Mouse (Mus musculus): ENCODE results near the gene Lingo1. TPM values are rescaled to one million over a fixed set of nuclear protein-coding genes. Genes with fewer than 3 reads are reported as not detected.

Lingo1 gene
- polyA plus RNA-seq, 1 experiment: not detected

- Histone ChIP-seq H3K4me1 (ENCODE audit: control insufficient read depth, insufficient read depth, low read length) (no peaks in the 10 kb centered on the region), H3K4me3 (ENCODE audit: insufficient read depth, low read length) (no peak overlapping the region), H3K27ac (ENCODE audit: insufficient read depth, low read depth, low read length) (no peak overlapping the region)
- no peak for TF ChIP-seq POLR2A (IDR thresholded peaks at IDR 0.05; ENCODE audit: borderline replicate concordance, low read depth, low read length)
- no peak for TF ChIP-seq CTCF (IDR thresholded peaks at IDR 0.05; ENCODE audit: low read depth, low read length)
These were observed 184.1 kb downstream of the Lingo1 start for GRCm38 (mm10) chr9:56611912-56612797.

- Histone ChIP-seq H3K4me3 (ENCODE audit: insufficient read depth, low read length) (no peak overlapping the region), H3K4me1 (ENCODE audit: control insufficient read depth, insufficient read depth, low read length) (no peaks in the 10 kb centered on the region), H3K27ac (ENCODE audit: insufficient read depth, low read depth, low read length) (no peak overlapping the region)
- no peak for TF ChIP-seq POLR2A (IDR thresholded peaks at IDR 0.05; ENCODE audit: borderline replicate concordance, low read depth, low read length)
- no peak for TF ChIP-seq CTCF (IDR thresholded peaks at IDR 0.05; ENCODE audit: low read depth, low read length)
These were observed 185.3 kb downstream of the Lingo1 start for GRCm38 (mm10) chr9:56610955-56611354.

GRCm38 (mm10) chr9:56610466-56610865 is 185.8 kb downstream of the Lingo1 start:
- Histone ChIP-seq H3K4me1 (ENCODE audit: control insufficient read depth, insufficient read depth, low read length) (no peaks in the 10 kb centered on the region), H3K27ac (ENCODE audit: insufficient read depth, low read depth, low read length) (no peak overlapping the region), H3K4me3 (ENCODE audit: insufficient read depth, low read length) (no peak overlapping the region)
- TF ChIP-seq CTCF (IDR thresholded peaks at IDR 0.05; ENCODE audit: low read depth, low read length): no peak
- TF ChIP-seq POLR2A (IDR thresholded peaks at IDR 0.05; ENCODE audit: borderline replicate concordance, low read depth, low read length): no peak

GRCm38 (mm10) chr9:56609486-56609885 is 186.8 kb downstream of the Lingo1 start:
- no peak overlapping the region for H3K4me3 ChIP-seq (ENCODE audit: insufficient read depth, low read length)
- H3K27ac ChIP-seq (ENCODE audit: insufficient read depth, low read depth, low read length): no peak overlapping the region
- no peaks in the 10 kb centered on the region for H3K4me1 ChIP-seq (ENCODE audit: control insufficient read depth, insufficient read depth, low read length)
- TF ChIP-seq CTCF (IDR thresholded peaks at IDR 0.05; ENCODE audit: low read depth, low read length) (no peak), POLR2A (IDR thresholded peaks at IDR 0.05; ENCODE audit: borderline replicate concordance, low read depth, low read length) (no peak)

GRCm38 (mm10) chr9:56608691-56609351 is 187.4 kb downstream of the Lingo1 start:
- no peak for TF ChIP-seq CTCF (IDR thresholded peaks at IDR 0.05; ENCODE audit: low read depth, low read length)
- TF ChIP-seq POLR2A (IDR thresholded peaks at IDR 0.05; ENCODE audit: borderline replicate concordance, low read depth, low read length): no peak
- Histone ChIP-seq H3K4me3 (ENCODE audit: insufficient read depth, low read length) (no peak overlapping the region), H3K4me1 (ENCODE audit: control insufficient read depth, insufficient read depth, low read length) (no peaks in the 10 kb centered on the region)

GRCm38 (mm10) chr9:56606082-56606740 is 190.1 kb downstream of the Lingo1 start:
- Histone ChIP-seq H3K4me3 (ENCODE audit: insufficient read depth, low read length) (no peak overlapping the region), H3K4me1 (ENCODE audit: control insufficient read depth, insufficient read depth, low read length) (no peaks in the 10 kb centered on the region), H3K27ac (ENCODE audit: insufficient read depth, low read depth, low read length) (no peak overlapping the region)
- TF ChIP-seq CTCF (IDR thresholded peaks at IDR 0.05; ENCODE audit: low read depth, low read length): no peak
- TF ChIP-seq POLR2A (IDR thresholded peaks at IDR 0.05; ENCODE audit: borderline replicate concordance, low read depth, low read length): no peak

More at GRCm38 (mm10) chr9:56608691-56609351, 187.4 kb downstream of the Lingo1 start:
- H3K27ac ChIP-seq (ENCODE audit: insufficient read depth, low read depth, low read length): no peak overlapping the region

- H3K4me3 ChIP-seq (ENCODE audit: insufficient read depth, low read length): no peak overlapping the region
- TF ChIP-seq CTCF (IDR thresholded peaks at IDR 0.05; ENCODE audit: low read depth, low read length): no peak
- no peak for TF ChIP-seq POLR2A (IDR thresholded peaks at IDR 0.05; ENCODE audit: borderline replicate concordance, low read depth, low read length)
- no peaks in the 10 kb centered on the region for H3K4me1 ChIP-seq (ENCODE audit: control insufficient read depth, insufficient read depth, low read length)
These were observed 190.8 kb downstream of the Lingo1 start for GRCm38 (mm10) chr9:56605443-56605806.

GRCm38 (mm10) chr9:56604797-56605442 is 191.3 kb downstream of the Lingo1 start:
- Histone ChIP-seq H3K4me3 (ENCODE audit: insufficient read depth, low read length) (no peak overlapping the region), H3K4me1 (ENCODE audit: control insufficient read depth, insufficient read depth, low read length) (no peaks in the 10 kb centered on the region), H3K27ac (ENCODE audit: insufficient read depth, low read depth, low read length) (no peak overlapping the region)
- TF ChIP-seq POLR2A (IDR thresholded peaks at IDR 0.05; ENCODE audit: borderline replicate concordance, low read depth, low read length) (no peak), CTCF (IDR thresholded peaks at IDR 0.05; ENCODE audit: low read depth, low read length) (no peak)

More at GRCm38 (mm10) chr9:56605443-56605806, 190.8 kb downstream of the Lingo1 start:
- no peak overlapping the region for H3K27ac ChIP-seq (ENCODE audit: insufficient read depth, low read depth, low read length)

- Histone ChIP-seq H3K4me1 (ENCODE audit: control insufficient read depth, insufficient read depth, low read length) (peaks cover 2% of the 10 kb centered on the region; the same call in 1 of the 2 replicates), H3K27ac (ENCODE audit: insufficient read depth, low read depth, low read length) (no peak overlapping the region), H3K4me3 (ENCODE audit: insufficient read depth, low read length) (no peak overlapping the region)
- TF ChIP-seq CTCF (IDR thresholded peaks at IDR 0.05; ENCODE audit: low read depth, low read length) (no peak), POLR2A (IDR thresholded peaks at IDR 0.05; ENCODE audit: borderline replicate concordance, low read depth, low read length) (no peak)
These were observed 195.6 kb downstream of the Lingo1 start for GRCm38 (mm10) chr9:56600655-56601054.

All from bone marrow macrophage, adult 2 months (primary cell).